Mouse (Mus musculus) testis, adult 2 months (tissue): ENCODE data around the gene Syndig1l. TPM values are rescaled to one million over a fixed set of nuclear protein-coding genes. Genes with fewer than 3 reads are reported as not detected.

ENCODE experiments used
- H3K27ac ChIP-seq: fragments of 200-500 bp; 2 replicates; pipeline ENCODE4 v1.5.1; 2012; ENCODE audit warnings: low read depth, low read length; ENCODE audit not compliant: control insufficient read depth, insufficient read depth
- H3K27me3 ChIP-seq: fragments of 200-500 bp; 2 replicates; pipeline ENCODE4 v1.6.1; 2012; ENCODE audit warnings: mild to moderate bottlenecking, low read length, moderate library complexity; ENCODE audit not compliant: control insufficient read depth, insufficient read depth
- H3K36me3 ChIP-seq: fragments of 200-500 bp; 2 replicates; pipeline ENCODE4 v1.6.1; 2012; ENCODE audit warnings: mild to moderate bottlenecking, low read length; ENCODE audit not compliant: control insufficient read depth, insufficient read depth
- H3K4me1 ChIP-seq: fragments of 200-500 bp; 2 replicates; pipeline ENCODE4 v1.6.1; 2012; ENCODE audit warnings: low read length; ENCODE audit not compliant: control insufficient read depth, insufficient read depth
- H3K4me3 ChIP-seq: fragments of 200-500 bp; 2 replicates; pipeline ENCODE4 v1.5.1; 2012; ENCODE audit warnings: low read depth, mild to moderate bottlenecking, low read length, moderate library complexity, mixed read lengths; ENCODE audit not compliant: control insufficient read depth
- CTCF ChIP-seq: fragments of 200-500 bp; IDR thresholded peaks from 2 replicates; pipeline ENCODE4 v1.5.1; 2012; ENCODE audit warnings: low read depth, mild to moderate bottlenecking, inconsistent platforms, low read length, moderate library complexity; ENCODE audit not compliant: control insufficient read depth, insufficient read depth, insufficient replicate concordance
- POLR2A ChIP-seq: fragments of 200-500 bp; IDR thresholded peaks from 2 replicates; pipeline ENCODE4 v1.6.1; 2012; ENCODE audit warnings: low read depth, mild to moderate bottlenecking, inconsistent platforms, low read length, moderate library complexity; ENCODE audit not compliant: control insufficient read depth
- polyA plus RNA-seq: library from polyadenylated mRNA; depleted of rRNA; stranded (reverse); fragments of >200 nt; gene quantifications from 2 replicates; pipeline ENCODE4 v1.2.3, GENCODE M21; 2012

Syndig1l gene
- polyA plus RNA-seq, 1 experiment, result 12.9 TPM

DNA sequence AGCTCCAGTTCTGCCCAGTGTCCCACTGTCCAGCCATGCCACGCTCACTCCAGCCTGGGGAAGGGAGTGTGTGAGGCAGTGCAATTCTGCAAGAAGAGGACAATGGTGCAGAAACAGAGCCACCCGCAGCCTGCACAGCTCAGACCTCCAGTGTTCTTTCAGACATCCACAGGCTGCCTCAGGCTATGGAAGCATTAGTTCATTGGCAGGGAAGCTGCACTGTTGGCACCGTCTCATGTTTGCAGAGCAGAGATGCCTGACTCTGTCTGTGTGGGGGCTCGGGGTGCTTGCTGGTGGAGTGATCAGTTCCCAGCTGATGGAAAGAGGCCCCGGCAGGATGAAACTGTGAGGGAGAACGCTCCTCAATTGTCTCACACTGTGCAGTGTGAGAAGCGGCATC, 4.0 kb upstream of the Syndig1l start:
- no peak for TF ChIP-seq POLR2A
- no peak for TF ChIP-seq CTCF
- Histone ChIP-seq H3K27me3 (no peaks in the 10 kb centered on the region), H3K4me1 (0 out of 2 replicates have a peak, but pooled peaks cover 2% of the 10 kb centered on the region)

DNA sequence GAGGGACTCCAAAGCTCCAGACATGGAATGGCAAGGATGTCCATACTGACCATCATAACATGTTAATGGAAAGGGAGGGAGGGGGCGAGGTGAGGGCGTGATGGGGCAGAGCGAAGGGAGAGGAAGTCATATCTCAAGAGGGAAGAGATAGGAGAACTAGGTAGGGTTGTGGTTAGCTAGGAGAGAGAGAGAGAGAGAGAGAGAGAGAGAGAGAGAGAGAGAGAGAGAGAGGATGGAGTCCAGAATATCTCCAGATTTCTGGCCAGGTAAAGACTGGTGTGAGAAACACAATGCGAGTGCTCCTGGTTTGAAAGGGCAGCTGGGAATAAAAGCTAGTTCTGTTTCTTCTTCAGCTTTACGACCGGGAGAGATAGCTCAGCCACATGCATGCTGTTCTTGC, 6.5 kb downstream of the Syndig1l start:
- peaks cover 5% of the 10 kb centered on the region for H3K4me1 ChIP-seq
- H3K27ac ChIP-seq, result no peak overlapping the region
- H3K27me3 ChIP-seq, result no peaks in the 10 kb centered on the region
- TF ChIP-seq POLR2A (no peak), CTCF (no peak)
- H3K4me3 ChIP-seq, result no peak overlapping the region
- H3K36me3 ChIP-seq, result no peaks in the 10 kb centered on the region

More for the DNA sequence above, 4.0 kb upstream of the Syndig1l start:
- H3K4me3 ChIP-seq, result no peak overlapping the region
- no peaks in the 10 kb centered on the region for H3K36me3 ChIP-seq
- H3K27ac ChIP-seq, result no peak overlapping the region

GRCm38 (mm10) chr12:84691347-84691746, 7.3 kb downstream of the Syndig1l start:
- TF ChIP-seq POLR2A, result no peak
- no peak for TF ChIP-seq CTCF
- H3K36me3 ChIP-seq, result no peaks in the 10 kb centered on the region
- H3K4me3 ChIP-seq, result no peak overlapping the region
- H3K27me3 ChIP-seq, result no peaks in the 10 kb centered on the region
- no peaks in the 10 kb centered on the region for H3K4me1 ChIP-seq
- no peak overlapping the region for H3K27ac ChIP-seq

DNA sequence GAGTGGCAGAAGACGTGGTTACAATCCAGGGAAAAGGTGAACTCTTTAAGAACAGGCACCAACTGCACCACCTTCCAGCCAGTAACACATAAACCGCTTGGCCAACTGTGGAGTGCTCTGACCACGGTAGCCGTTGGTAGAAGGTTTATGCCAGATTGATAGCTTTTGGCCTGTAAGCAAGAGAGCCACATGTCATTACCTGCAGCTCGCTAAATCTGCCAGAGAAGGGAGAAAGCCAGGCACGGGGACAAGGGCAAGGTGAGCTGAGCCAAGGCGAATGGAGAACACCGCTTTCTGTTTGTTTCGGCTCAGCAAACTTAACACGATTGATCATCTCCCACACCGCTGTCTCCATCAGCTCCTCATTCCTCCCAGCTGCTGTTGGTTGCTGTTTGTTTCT, 9.6 kb downstream of the Syndig1l start:
- Histone ChIP-seq H3K4me3 (no peak overlapping the region), H3K27me3 (no peaks in the 10 kb centered on the region), H3K4me1 (no peaks in the 10 kb centered on the region), H3K27ac (no peak overlapping the region), H3K36me3 (no peaks in the 10 kb centered on the region)
- TF ChIP-seq CTCF, result no peak
- TF ChIP-seq POLR2A, result no peak

- Histone ChIP-seq H3K4me1 (no peaks in the 10 kb centered on the region), H3K27me3 (no peaks in the 10 kb centered on the region), H3K36me3 (no peaks in the 10 kb centered on the region), H3K4me3 (no peak overlapping the region), H3K27ac (no peak overlapping the region)
- TF ChIP-seq CTCF (no peak), POLR2A (no peak)
These were observed 11.1 kb downstream of the Syndig1l start for GRCm38 (mm10) chr12:84687531-84687930.

- Histone ChIP-seq H3K27me3 (no peaks in the 10 kb centered on the region), H3K36me3 (no peaks in the 10 kb centered on the region), H3K27ac (no peak overlapping the region), H3K4me3 (no peak overlapping the region), H3K4me1 (no peaks in the 10 kb centered on the region)
- TF ChIP-seq POLR2A (no peak), CTCF (no peak)
These were observed 12.5 kb downstream of the Syndig1l start for GRCm38 (mm10) chr12:84686176-84686575.

GRCm38 (mm10) chr12:84684569-84684968, 14.1 kb downstream of the Syndig1l start:
- no peak overlapping the region for H3K4me3 ChIP-seq
- peaks cover 3% of the 10 kb centered on the region for H3K4me1 ChIP-seq
- H3K27me3 ChIP-seq, result no peaks in the 10 kb centered on the region
- no peak overlapping the region for H3K27ac ChIP-seq
- TF ChIP-seq POLR2A (no peak), CTCF (no peak)
- no peaks in the 10 kb centered on the region for H3K36me3 ChIP-seq

GRCm38 (mm10) chr12:84676011-84676410, 22.6 kb downstream of the Syndig1l start:
- TF ChIP-seq CTCF (no peak), POLR2A (no peak)
- H3K27me3 ChIP-seq, result no peaks in the 10 kb centered on the region
- H3K4me3 ChIP-seq, result no peak overlapping the region
- no peaks in the 10 kb centered on the region for H3K36me3 ChIP-seq
- H3K27ac ChIP-seq, result no peak overlapping the region
- H3K4me1 ChIP-seq, result peaks cover 12% of the 10 kb centered on the region
